Mouse (Mus musculus): ENCODE measurements around the gene Meis2. TPM values are rescaled to one million over a fixed set of nuclear protein-coding genes. Genes with fewer than 3 reads are reported as not detected.

The Meis2 gene
- polyA plus RNA-seq, 1 experiment from 2014 or later, result 1.4 TPM

GRCm38 (mm10) chr2:116045048-116045447 is 20.6 kb downstream of the Meis2 start:
- WGBS (ENCODE audit: insufficient replicate concordance), result 49% methylated on average over 7 of the region's 7 CpGs
- H3K9me3 ChIP-seq (replicated peaks), result no peaks in the 10 kb centered on the region
- H3K4me3 ChIP-seq (replicated peaks), result no peak overlapping the region
- H3K27ac ChIP-seq (replicated peaks), result no peak overlapping the region
- H3K4me2 ChIP-seq, result no peak overlapping the region
- H3K36me3 ChIP-seq (replicated peaks), result no peaks in the 10 kb centered on the region
- H3K27me3 ChIP-seq, result no peaks in the 10 kb centered on the region
- H3K4me1 ChIP-seq (replicated peaks), result no peaks in the 10 kb centered on the region
- no peak for ATAC-seq (ENCODE audit: insufficient read depth)
- H3K9ac ChIP-seq, result no peak overlapping the region

- Histone ChIP-seq H3K9me3 (replicated peaks) (no peaks in the 10 kb centered on the region), H3K4me2 (no peak overlapping the region), H3K27me3 (no peaks in the 10 kb centered on the region), H3K9ac (no peak overlapping the region), H3K4me1 (replicated peaks) (no peaks in the 10 kb centered on the region), H3K27ac (replicated peaks) (no peak overlapping the region), H3K4me3 (replicated peaks) (no peak overlapping the region), H3K36me3 (replicated peaks) (no peaks in the 10 kb centered on the region)
- 70% methylated on average over 12 of the region's 12 CpGs for WGBS (ENCODE audit: insufficient replicate concordance)
- ATAC-seq (ENCODE audit: insufficient read depth), result no peak
Measured at GRCm38 (mm10) chr2:116042934-116043698, 22.5 kb downstream of the Meis2 start.

- no peaks in the 10 kb centered on the region for H3K36me3 ChIP-seq (replicated peaks)
- H3K4me2 ChIP-seq, result no peak overlapping the region
- H3K9me3 ChIP-seq (replicated peaks), result no peaks in the 10 kb centered on the region
- H3K27me3 ChIP-seq, result no peaks in the 10 kb centered on the region
- ATAC-seq (ENCODE audit: insufficient read depth), result no peak
- no peak overlapping the region for H3K9ac ChIP-seq
- no peak overlapping the region for H3K4me3 ChIP-seq (replicated peaks)
- no peaks in the 10 kb centered on the region for H3K4me1 ChIP-seq (replicated peaks)
- WGBS (ENCODE audit: insufficient replicate concordance), result 67% methylated on average over 9 of the region's 9 CpGs
- no peak overlapping the region for H3K27ac ChIP-seq (replicated peaks)
Measured at GRCm38 (mm10) chr2:116042447-116042846, 23.2 kb downstream of the Meis2 start.

- no peak overlapping the region for H3K4me2 ChIP-seq
- no peaks in the 10 kb centered on the region for H3K27me3 ChIP-seq
- H3K4me1 ChIP-seq (replicated peaks), result no peaks in the 10 kb centered on the region
- H3K9ac ChIP-seq, result no peak overlapping the region
- WGBS (ENCODE audit: insufficient replicate concordance), result 76% methylated on average over 9 of the region's 9 CpGs
- no peak for ATAC-seq (ENCODE audit: insufficient read depth)
- no peak overlapping the region for H3K4me3 ChIP-seq (replicated peaks)
- H3K9me3 ChIP-seq (replicated peaks), result no peaks in the 10 kb centered on the region
- H3K36me3 ChIP-seq (replicated peaks), result no peaks in the 10 kb centered on the region
- no peak overlapping the region for H3K27ac ChIP-seq (replicated peaks)
Measured at GRCm38 (mm10) chr2:116041683-116042262, 23.9 kb downstream of the Meis2 start.

GRCm38 (mm10) chr2:116035345-116035744 is 30.3 kb downstream of the Meis2 start:
- no peak overlapping the region for H3K4me3 ChIP-seq (replicated peaks)
- H3K4me1 ChIP-seq (replicated peaks), result no peaks in the 10 kb centered on the region
- H3K27me3 ChIP-seq, result no peaks in the 10 kb centered on the region
- H3K9me3 ChIP-seq (replicated peaks), result no peaks in the 10 kb centered on the region
- H3K4me2 ChIP-seq, result no peak overlapping the region
- H3K9ac ChIP-seq, result no peak overlapping the region
- H3K36me3 ChIP-seq (replicated peaks), result no peaks in the 10 kb centered on the region
- no peak overlapping the region for H3K27ac ChIP-seq (replicated peaks)
- no peak for ATAC-seq (ENCODE audit: insufficient read depth)
- 77% methylated on average over 5 of the region's 5 CpGs for WGBS (ENCODE audit: insufficient replicate concordance)

- H3K27ac ChIP-seq (replicated peaks), result no peak overlapping the region
- H3K4me1 ChIP-seq (replicated peaks), result no peaks in the 10 kb centered on the region
- H3K27me3 ChIP-seq, result no peaks in the 10 kb centered on the region
- no peak overlapping the region for H3K4me3 ChIP-seq (replicated peaks)
- ATAC-seq (ENCODE audit: insufficient read depth), result no peak
- no peaks in the 10 kb centered on the region for H3K36me3 ChIP-seq (replicated peaks)
- H3K9me3 ChIP-seq (replicated peaks), result no peaks in the 10 kb centered on the region
- H3K9ac ChIP-seq, result no peak overlapping the region
- 56% methylated on average over 3 of the region's 3 CpGs for WGBS (ENCODE audit: insufficient replicate concordance)
- no peak overlapping the region for H3K4me2 ChIP-seq
Measured at GRCm38 (mm10) chr2:116028127-116028526, 37.5 kb downstream of the Meis2 start.

- H3K9me3 ChIP-seq (replicated peaks), result no peaks in the 10 kb centered on the region
- no peak overlapping the region for H3K27ac ChIP-seq (replicated peaks)
- H3K27me3 ChIP-seq, result no peaks in the 10 kb centered on the region
- WGBS (ENCODE audit: insufficient replicate concordance), result 68% methylated on average over 5 of the region's 5 CpGs
- no peak overlapping the region for H3K4me3 ChIP-seq (replicated peaks)
- H3K36me3 ChIP-seq (replicated peaks), result no peaks in the 10 kb centered on the region
- no peaks in the 10 kb centered on the region for H3K4me1 ChIP-seq (replicated peaks)
- no peak for ATAC-seq (ENCODE audit: insufficient read depth)
- no peak overlapping the region for H3K9ac ChIP-seq
- H3K4me2 ChIP-seq, result no peak overlapping the region
Measured at GRCm38 (mm10) chr2:116022876-116023275, 42.8 kb downstream of the Meis2 start.

DNA sequence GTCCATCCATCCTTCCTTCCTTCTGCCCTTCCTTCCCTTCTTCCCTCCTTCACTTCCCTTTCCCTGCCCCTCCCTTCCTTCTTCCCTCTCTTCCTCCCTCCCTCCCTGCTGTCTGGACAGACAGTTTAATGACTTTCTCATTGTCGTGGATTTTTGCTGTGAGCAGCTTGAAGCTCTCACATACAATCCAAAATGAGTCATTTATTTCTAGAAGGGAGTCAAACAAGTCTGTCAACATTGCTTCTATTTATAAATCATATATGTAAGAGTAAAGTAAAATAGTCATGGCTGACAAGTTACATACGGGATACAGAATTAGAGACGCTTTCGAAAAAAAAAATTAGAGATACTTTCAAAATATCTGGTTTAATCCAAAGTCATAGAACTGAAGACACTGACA is 43.7 kb downstream of the Meis2 start:
- Histone ChIP-seq H3K4me1 (replicated peaks) (no peaks in the 10 kb centered on the region), H3K27me3 (no peaks in the 10 kb centered on the region), H3K9me3 (replicated peaks) (no peaks in the 10 kb centered on the region), H3K27ac (replicated peaks) (no peak overlapping the region), H3K36me3 (replicated peaks) (no peaks in the 10 kb centered on the region), H3K4me3 (replicated peaks) (no peak overlapping the region), H3K9ac (no peak overlapping the region), H3K4me2 (no peak overlapping the region)
- 58% methylated on average over 4 of the region's 4 CpGs for WGBS (ENCODE audit: insufficient replicate concordance)
- no peak for ATAC-seq (ENCODE audit: insufficient read depth)

DNA sequence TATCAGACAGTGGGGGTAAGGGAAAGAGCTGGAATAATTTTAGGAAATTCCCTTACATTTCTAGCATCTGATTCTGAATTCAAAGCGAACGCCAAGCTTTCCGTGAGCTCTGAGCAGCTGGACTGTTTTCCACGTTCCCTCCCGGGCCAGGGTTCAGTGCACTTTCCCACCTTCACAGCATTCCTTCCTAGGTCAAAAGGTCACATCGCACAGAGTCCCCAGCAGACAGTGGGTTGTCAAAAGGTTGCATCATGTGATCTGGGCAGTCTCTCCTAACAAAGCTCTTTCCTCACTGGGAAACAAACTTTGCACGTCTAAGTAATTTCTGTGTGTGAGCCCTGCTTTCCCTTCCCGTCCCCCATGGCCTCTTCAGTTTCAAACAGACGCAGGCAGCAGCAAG is 44.6 kb downstream of the Meis2 start:
- Histone ChIP-seq H3K9ac (no peak overlapping the region), H3K9me3 (replicated peaks) (no peaks in the 10 kb centered on the region), H3K36me3 (replicated peaks) (no peaks in the 10 kb centered on the region), H3K27ac (replicated peaks) (peak overlapping the region; percentile 48; the same call in 1 of the 2 replicates), H3K4me3 (replicated peaks) (no peak overlapping the region), H3K27me3 (no peaks in the 10 kb centered on the region), H3K4me1 (replicated peaks) (no peaks in the 10 kb centered on the region), H3K4me2 (peak overlapping the region; percentile 31)
- WGBS (ENCODE audit: insufficient replicate concordance), result 34% methylated on average over 9 of the region's 9 CpGs
- peak; percentile 74 for ATAC-seq (ENCODE audit: insufficient read depth)

DNA sequence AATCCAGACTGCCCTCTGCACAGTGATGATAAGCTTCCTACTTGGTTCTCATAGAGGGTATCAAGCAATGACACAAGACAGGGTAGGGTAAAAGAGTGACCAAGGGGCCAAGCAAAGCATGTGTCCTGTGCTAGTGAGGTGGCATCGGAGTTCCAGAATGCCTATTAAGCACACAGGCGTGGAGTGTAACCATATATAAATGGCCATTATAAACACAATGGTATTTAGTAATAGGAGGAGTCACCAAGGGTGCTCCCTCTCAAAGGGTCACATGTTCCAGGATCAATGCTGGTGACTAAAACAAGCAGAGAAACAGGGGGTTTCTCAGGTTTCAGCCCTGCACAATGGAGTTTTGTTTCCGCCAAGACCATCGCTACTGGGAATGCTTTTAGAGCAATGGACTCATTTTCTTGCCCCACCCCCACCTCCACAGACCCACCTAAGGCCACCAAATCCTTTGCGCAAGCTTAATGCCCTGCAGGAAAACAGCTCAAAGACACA is 45.1 kb downstream of the Meis2 start:
- Histone ChIP-seq H3K9ac (no peak overlapping the region), H3K4me3 (replicated peaks) (no peak overlapping the region), H3K27ac (replicated peaks) (peak overlapping the region; percentile 48; the same call in 1 of the 2 replicates), H3K9me3 (replicated peaks) (no peaks in the 10 kb centered on the region), H3K36me3 (replicated peaks) (no peaks in the 10 kb centered on the region), H3K4me2 (peak overlapping the region; percentile 31), H3K4me1 (replicated peaks) (no peaks in the 10 kb centered on the region), H3K27me3 (no peaks in the 10 kb centered on the region)
- 46% methylated on average over 5 of the region's 5 CpGs for WGBS (ENCODE audit: insufficient replicate concordance)
- peak; percentile 34 for ATAC-seq (ENCODE audit: insufficient read depth)

DNA sequence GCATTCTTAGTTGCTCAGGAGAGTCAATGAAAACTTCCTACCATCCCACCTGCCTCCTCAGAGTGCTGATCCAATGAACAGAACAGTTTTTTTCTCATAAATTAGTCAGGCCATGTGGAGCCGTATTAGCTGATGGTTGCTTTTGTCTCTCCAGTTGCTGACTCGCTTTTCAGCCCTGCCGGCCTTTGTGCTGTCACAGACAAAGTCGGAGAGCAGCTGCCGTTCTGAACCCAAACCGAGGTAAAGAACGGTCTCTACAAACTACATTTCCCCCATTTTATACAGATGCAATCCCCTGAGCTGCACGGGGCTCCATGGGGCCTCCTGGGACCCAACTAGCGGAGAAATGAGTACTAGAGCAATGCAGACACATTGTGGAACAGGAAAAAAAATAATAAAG is 45.7 kb downstream of the Meis2 start:
- Histone ChIP-seq H3K4me1 (replicated peaks) (no peaks in the 10 kb centered on the region), H3K27me3 (no peaks in the 10 kb centered on the region), H3K9me3 (replicated peaks) (no peaks in the 10 kb centered on the region), H3K4me2 (no peak overlapping the region), H3K4me3 (replicated peaks) (no peak overlapping the region), H3K36me3 (replicated peaks) (no peaks in the 10 kb centered on the region), H3K9ac (no peak overlapping the region), H3K27ac (replicated peaks) (no peak overlapping the region)
- WGBS (ENCODE audit: insufficient replicate concordance), result 51% methylated on average over 9 of the region's 9 CpGs
- no peak for ATAC-seq (ENCODE audit: insufficient read depth)
